Mouse (Mus musculus) urinary bladder, postnatal 25 days (tissue): Measurements from ENCODE around the gene AI467606.
"Not testable (repeated sequence)": the region's sequence is repeated elsewhere in the genome, so short reads cannot be mapped to it uniquely, and the experiment has no call there.

ENCODE experiments used
- DNase-seq: peaks from one replicate; pipeline ENCODE4 v3.0.0; 2022; ENCODE audit warnings: low spot score

Gene AI467606

GRCm38 (mm10) chr7:127091114-127091896 is at the start of gene AI467606:
TSS of gene AI467606 (plus strand) at chr7:127091359.
- DNase-seq, result peak; percentile 12

GRCm38 (mm10) chr7:127041851-127042672 is 49.1 kb upstream of the AI467606 start, which contains the start of gene Kif22:
TSS of gene Kif22 (minus strand) at chr7:127042471.
- DNase-seq, result peak; percentile 81

- no peak for DNase-seq
These were observed 36.1 kb upstream of the AI467606 start for GRCm38 (mm10) chr7:127055026-127055585.

GRCm38 (mm10) chr7:127065538-127065937 is 25.6 kb upstream of the AI467606 start:
- DNase-seq, result no peak

GRCm38 (mm10) chr7:127066317-127066716 is 24.8 kb upstream of the AI467606 start:
- no peak for DNase-seq

GRCm38 (mm10) chr7:127070871-127071413 is 20.2 kb upstream of the AI467606 start:
- DNase-seq, result no peak

- no peak for DNase-seq
These were observed 17.9 kb upstream of the AI467606 start for GRCm38 (mm10) chr7:127073221-127073620.

GRCm38 (mm10) chr7:127076188-127076587 is 15.0 kb upstream of the AI467606 start:
- DNase-seq, result no peak

- DNase-seq, result no peak
These were observed 13.5 kb upstream of the AI467606 start for GRCm38 (mm10) chr7:127077692-127078091.

GRCm38 (mm10) chr7:127080045-127080444 is 11.1 kb upstream of the AI467606 start:
- DNase-seq, result no peak

GRCm38 (mm10) chr7:127082271-127082670 is 8.9 kb upstream of the AI467606 start:
- no peak for DNase-seq

- no peak for DNase-seq
These were observed 8.2 kb upstream of the AI467606 start for GRCm38 (mm10) chr7:127082995-127083394.

- no peak for DNase-seq
These were observed 7.5 kb upstream of the AI467606 start for GRCm38 (mm10) chr7:127083689-127084088.

- no peak for DNase-seq
These were observed 6.4 kb upstream of the AI467606 start for GRCm38 (mm10) chr7:127084794-127085193.

GRCm38 (mm10) chr7:127085751-127086150 is 5.4 kb upstream of the AI467606 start:
- not testable (repeated sequence) for DNase-seq

- DNase-seq, result not testable (repeated sequence)
These were observed 3.7 kb upstream of the AI467606 start, which contains the start of gene Zg16 for GRCm38 (mm10) chr7:127087278-127088010. TSS of gene Zg16 (minus strand) at chr7:127087328.

GRCm38 (mm10) chr7:127088083-127088482 is 3.1 kb upstream of the AI467606 start:
- DNase-seq, result no peak

- DNase-seq, result peak; percentile 20
These were observed 2.0 kb upstream of the AI467606 start for GRCm38 (mm10) chr7:127088901-127089845.

- DNase-seq, result no peak
These were observed 725 bp upstream of the AI467606 start for GRCm38 (mm10) chr7:127090154-127091113.
